Mouse (Mus musculus) embryo, embryonic 11.5 days (tissue): ENCODE measurements around the gene Med19.
A peak's percentile ranks its signal among the peaks of the same experiment; 100 is the strongest.
"Not testable (repeated sequence)": the region's sequence is repeated elsewhere in the genome, so short reads cannot be mapped to it uniquely, and the experiment has no call there.

Source experiments
- DNase-seq: peaks from one replicate; pipeline ENCODE4 v3.0.0-alpha.2; 2012; ENCODE audit warnings: low read depth, low spot score

Med19 gene

GRCm38 (mm10) chr2:84666081-84666480 is 12.1 kb upstream of the Med19 start:
- no peak for DNase-seq

- peak; percentile 23 for DNase-seq
Measured at GRCm38 (mm10) chr2:84669828-84670568, 8.2 kb upstream of the Med19 start.

GRCm38 (mm10) chr2:84670569-84670933 is 7.7 kb upstream of the Med19 start, which contains the start of gene Selenoh:
TSS of gene Selenoh (minus strand) at chr2:84670770.
- DNase-seq = peak; percentile 92

GRCm38 (mm10) chr2:84671535-84671934 is 6.7 kb upstream of the Med19 start:
- DNase-seq = not testable (repeated sequence)

- no peak for DNase-seq
Measured at GRCm38 (mm10) chr2:84677270-84677967, 783 bp upstream of the Med19 start.

- no peak for DNase-seq
Measured at GRCm38 (mm10) chr2:84679016-84679415, 814 bp downstream of the Med19 start, which contains the start of gene Tmx2. TSS of gene Tmx2 (minus strand) at chr2:84679140.

- DNase-seq = no peak
Measured at GRCm38 (mm10) chr2:84682605-84683183, 4.5 kb downstream of the Med19 start.

DNA sequence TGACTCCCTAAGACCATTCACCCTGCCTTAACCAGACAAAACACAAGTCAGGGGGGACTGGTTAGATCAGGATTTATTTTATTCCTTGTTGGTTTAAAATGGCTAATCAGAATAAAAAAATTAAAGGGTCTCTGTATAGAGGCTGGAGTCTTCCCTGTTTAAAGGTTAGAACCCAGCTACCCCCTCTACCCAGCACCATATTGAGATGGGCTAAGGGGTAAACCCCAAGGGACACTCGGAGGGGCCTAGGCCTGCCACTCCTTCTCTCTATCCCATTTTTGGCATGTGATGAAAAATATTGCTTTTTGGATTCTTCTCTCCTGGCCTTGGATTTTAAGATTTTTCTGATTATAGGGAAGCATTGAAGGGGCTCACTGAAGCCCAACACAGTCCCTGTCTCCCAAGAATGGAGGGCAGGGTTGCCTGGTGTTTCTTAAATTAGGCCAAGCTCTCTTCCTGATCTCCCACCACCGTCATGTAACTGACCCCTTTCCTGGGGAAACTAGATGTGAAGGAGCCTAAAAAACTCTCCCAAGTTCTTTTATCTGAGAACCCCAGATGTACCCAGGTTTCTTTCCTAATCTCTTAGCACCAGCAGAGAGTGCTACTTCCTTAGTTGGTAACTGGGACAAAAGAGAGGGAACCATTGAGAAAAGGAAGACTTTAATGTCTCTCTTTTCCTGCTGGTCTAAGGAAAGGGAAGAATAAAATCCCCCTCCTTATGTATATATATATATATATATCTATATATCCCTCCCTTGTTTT is 10.1 kb downstream of the Med19 start:
- no peak for DNase-seq

DNA sequence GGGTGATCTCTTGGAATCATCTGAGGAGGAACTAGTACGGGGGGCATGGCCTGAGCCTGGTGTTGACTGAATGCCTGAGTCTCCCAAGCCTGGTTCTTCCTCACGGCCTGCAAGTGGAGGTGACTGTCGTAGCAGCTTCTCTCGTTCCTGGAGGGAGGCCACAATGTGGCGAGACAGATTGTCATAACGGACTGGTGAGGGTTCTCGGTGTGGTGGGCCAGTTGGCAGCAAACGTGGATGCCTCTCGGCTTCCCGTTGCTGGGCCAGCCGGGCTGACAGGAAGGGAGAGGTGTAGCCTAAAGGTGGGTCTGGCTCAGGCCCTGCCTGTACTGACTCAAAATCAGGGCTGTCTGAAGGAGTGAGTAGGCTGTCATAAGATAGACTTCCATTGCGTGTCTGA is 11.8 kb downstream of the Med19 start:
- no peak for DNase-seq

- no peak for DNase-seq
Measured at GRCm38 (mm10) chr2:84695007-84695695, 16.9 kb downstream of the Med19 start.

DNA sequence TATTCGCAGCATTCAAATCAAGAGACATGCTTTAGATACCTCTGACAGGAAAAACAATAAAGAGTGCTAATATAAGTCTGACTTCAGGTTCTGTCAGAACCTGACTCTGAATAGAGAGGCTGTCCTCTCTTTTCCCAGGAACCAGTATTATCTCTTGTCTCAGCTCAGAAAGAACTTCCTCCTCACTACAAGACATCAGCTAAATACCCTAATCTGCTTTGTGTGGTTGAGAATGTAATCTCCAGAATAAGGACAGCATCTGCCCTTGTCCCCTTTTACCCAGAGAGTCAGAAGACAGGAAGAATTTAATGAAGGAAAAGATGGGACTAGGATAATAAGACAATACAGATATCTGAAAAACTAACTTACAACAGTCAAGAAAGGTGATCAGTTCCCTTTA is 25.3 kb downstream of the Med19 start:
- DNase-seq = no peak

GRCm38 (mm10) chr2:84704329-84704728 is 26.1 kb downstream of the Med19 start:
- DNase-seq = no peak

GRCm38 (mm10) chr2:84705295-84705694 is 27.1 kb downstream of the Med19 start:
- DNase-seq = no peak

DNA sequence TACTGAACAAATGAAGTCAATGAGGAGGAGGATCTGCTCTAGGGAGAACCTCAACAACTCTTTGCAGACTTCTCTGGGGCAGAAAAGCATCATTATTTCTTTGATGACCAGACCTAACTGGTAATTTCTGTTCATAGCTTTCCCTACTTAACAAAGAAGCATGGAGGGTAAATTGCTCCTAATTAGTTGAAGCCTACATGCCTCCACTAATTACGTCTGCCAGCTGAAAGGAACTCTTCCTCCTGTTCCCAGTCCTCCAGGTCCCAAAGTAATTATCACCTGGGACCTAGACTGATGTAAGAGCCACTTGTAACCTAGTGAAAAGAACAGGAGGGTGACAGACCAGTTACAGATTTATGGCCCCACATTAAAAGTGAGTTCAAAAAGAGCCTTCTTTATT is 29.3 kb downstream of the Med19 start:
- no peak for DNase-seq

DNA sequence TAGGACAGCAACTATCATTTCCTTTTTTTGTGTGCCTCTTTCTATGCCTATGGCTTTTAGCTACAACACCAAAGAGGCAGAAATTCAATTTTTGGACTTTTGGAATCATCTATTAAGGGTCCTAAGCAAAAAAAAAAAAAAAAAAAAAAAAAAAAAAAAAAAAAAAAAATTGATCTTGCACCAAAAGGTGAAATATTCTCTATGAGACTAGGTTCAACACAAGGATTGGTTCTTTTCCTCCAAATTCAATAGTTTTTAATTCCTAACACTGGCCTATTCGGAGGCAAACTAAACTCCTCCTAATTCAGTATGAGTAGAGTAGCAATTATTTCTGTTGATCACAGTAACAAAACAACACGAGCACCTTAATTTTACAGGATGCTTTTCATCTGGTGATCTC is 33.7 kb downstream of the Med19 start:
- no peak for DNase-seq

DNA sequence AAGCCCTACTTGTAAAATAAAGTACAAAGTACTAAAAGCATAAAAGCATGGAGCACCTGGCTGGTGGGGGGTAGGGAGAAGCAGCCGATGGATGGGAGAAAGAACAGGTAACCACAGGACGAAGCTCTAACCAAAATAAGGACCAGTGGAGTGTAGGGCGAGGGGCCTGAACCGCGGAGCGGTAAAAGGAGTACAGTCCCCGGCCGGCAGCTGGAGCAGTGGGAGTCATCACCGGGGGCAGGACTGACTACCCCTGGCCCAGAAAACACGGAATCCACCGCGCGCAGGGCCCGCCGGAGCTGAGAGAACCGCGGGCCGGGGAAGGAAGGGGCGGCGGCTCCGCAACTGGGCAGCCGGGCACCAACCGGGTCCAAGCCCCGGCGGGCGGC is 36.2 kb downstream of the Med19 start:
- DNase-seq = no peak

- peak; percentile 99 for DNase-seq
Measured at GRCm38 (mm10) chr2:84714811-84715561, 36.8 kb downstream of the Med19 start, which contains the start of gene Zdhhc5. TSS of gene Zdhhc5 (minus strand) at chr2:84715180.

GRCm38 (mm10) chr2:84715562-84716361 is 37.6 kb downstream of the Med19 start:
- peak; percentile 82 for DNase-seq

GRCm38 (mm10) chr2:84716423-84717355 is 38.5 kb downstream of the Med19 start:
- no peak for DNase-seq
